Mouse (Mus musculus) testis, adult 2 months (tissue): ENCODE measurements at regions not wholly inside any gene's neighbourhood (a gene's known extent, or its start where the extent isn't known, plus 50 kb on each side); places are given as distances from the start of the nearest gene placed in this dataset.

ENCODE experiments used
- H3K27ac ChIP-seq: fragments of 200-500 bp; 2 replicates; pipeline ENCODE4 v1.5.1; 2012; ENCODE audit warnings: low read depth, low read length; ENCODE audit not compliant: control insufficient read depth, insufficient read depth
- H3K27me3 ChIP-seq: fragments of 200-500 bp; 2 replicates; pipeline ENCODE4 v1.6.1; 2012; ENCODE audit warnings: mild to moderate bottlenecking, low read length, moderate library complexity; ENCODE audit not compliant: control insufficient read depth, insufficient read depth
- H3K36me3 ChIP-seq: fragments of 200-500 bp; 2 replicates; pipeline ENCODE4 v1.6.1; 2012; ENCODE audit warnings: mild to moderate bottlenecking, low read length; ENCODE audit not compliant: control insufficient read depth, insufficient read depth
- H3K4me1 ChIP-seq: fragments of 200-500 bp; 2 replicates; pipeline ENCODE4 v1.6.1; 2012; ENCODE audit warnings: low read length; ENCODE audit not compliant: control insufficient read depth, insufficient read depth
- H3K4me3 ChIP-seq: fragments of 200-500 bp; 2 replicates; pipeline ENCODE4 v1.5.1; 2012; ENCODE audit warnings: low read depth, mild to moderate bottlenecking, low read length, moderate library complexity, mixed read lengths; ENCODE audit not compliant: control insufficient read depth
- CTCF ChIP-seq: fragments of 200-500 bp; IDR thresholded peaks from 2 replicates; pipeline ENCODE4 v1.5.1; 2012; ENCODE audit warnings: low read depth, mild to moderate bottlenecking, inconsistent platforms, low read length, moderate library complexity; ENCODE audit not compliant: control insufficient read depth, insufficient read depth, insufficient replicate concordance
- POLR2A ChIP-seq: fragments of 200-500 bp; IDR thresholded peaks from 2 replicates; pipeline ENCODE4 v1.6.1; 2012; ENCODE audit warnings: low read depth, mild to moderate bottlenecking, inconsistent platforms, low read length, moderate library complexity; ENCODE audit not compliant: control insufficient read depth

DNA sequence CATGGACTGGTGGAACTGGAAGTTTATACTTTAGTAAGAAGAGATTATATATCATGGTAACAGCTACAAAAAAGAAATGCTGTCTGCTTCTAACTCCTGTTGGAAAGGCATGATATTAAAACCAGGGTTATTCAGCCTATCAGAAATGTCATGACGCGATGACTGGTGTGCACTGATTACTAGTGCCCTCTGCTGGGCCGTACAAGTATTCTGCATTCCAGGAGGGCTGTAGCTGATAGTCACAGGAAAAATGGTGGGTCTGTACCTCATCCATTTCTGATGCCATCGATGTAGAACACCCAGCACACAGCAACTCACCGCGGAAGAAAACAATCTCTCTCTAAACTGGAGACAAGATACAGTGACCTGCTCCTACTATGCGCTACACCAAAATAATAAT is 246.4 kb downstream of the Ptbp2 start:
- Histone ChIP-seq H3K27ac (no peak overlapping the region), H3K4me1 (no peaks in the 10 kb centered on the region), H3K4me3 (no peak overlapping the region), H3K36me3 (no peaks in the 10 kb centered on the region), H3K27me3 (no peaks in the 10 kb centered on the region)
- TF ChIP-seq CTCF, result no peak
- no peak for TF ChIP-seq POLR2A

DNA sequence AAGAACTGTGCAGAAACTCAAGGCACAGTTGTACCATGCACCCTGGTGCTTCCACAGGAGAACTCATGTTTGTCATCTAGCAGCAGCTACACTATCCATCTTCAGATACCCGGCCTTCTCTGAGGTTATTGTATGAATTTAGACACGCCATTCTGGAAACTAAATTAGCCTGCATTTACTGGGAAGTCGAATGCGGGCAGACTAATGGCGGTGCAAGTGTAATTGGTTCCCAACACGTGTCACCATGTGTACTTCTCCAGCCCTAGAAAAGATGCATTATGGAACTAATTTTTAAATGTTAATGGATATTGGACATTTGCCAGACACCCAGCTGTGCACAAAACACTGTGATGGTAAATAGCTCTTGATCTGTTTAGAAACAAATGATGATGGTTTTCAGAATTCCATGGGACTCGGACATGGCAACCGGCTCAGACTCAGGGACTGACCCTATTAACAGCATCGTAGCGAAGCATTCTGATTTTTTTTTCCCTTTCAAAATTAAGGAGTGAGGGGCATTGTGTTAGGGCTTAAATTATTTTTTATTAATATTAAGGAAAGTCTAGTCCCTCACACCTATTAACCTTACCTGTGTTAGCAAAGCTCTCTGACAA is 259.6 kb downstream of the Ptbp2 start:
- TF ChIP-seq POLR2A (no peak), CTCF (no peak)
- Histone ChIP-seq H3K36me3 (no peaks in the 10 kb centered on the region), H3K4me3 (no peak overlapping the region), H3K27ac (no peak overlapping the region), H3K4me1 (no peaks in the 10 kb centered on the region), H3K27me3 (no peaks in the 10 kb centered on the region)

- no peak for TF ChIP-seq POLR2A
- TF ChIP-seq CTCF, result no peak
- no peak overlapping the region for H3K27ac ChIP-seq
- H3K27me3 ChIP-seq, result no peaks in the 10 kb centered on the region
- no peaks in the 10 kb centered on the region for H3K4me1 ChIP-seq
- H3K36me3 ChIP-seq, result no peaks in the 10 kb centered on the region
- H3K4me3 ChIP-seq, result no peak overlapping the region
These were observed 271.7 kb downstream of the Ptbp2 start for GRCm38 (mm10) chr3:119512596-119512995.

- Histone ChIP-seq H3K4me3 (no peak overlapping the region), H3K27me3 (no peaks in the 10 kb centered on the region), H3K36me3 (no peaks in the 10 kb centered on the region), H3K27ac (no peak overlapping the region), H3K4me1 (no peaks in the 10 kb centered on the region)
- TF ChIP-seq CTCF, result no peak
- TF ChIP-seq POLR2A, result no peak
These were observed 275.1 kb downstream of the Ptbp2 start for GRCm38 (mm10) chr3:119509132-119509531.

DNA sequence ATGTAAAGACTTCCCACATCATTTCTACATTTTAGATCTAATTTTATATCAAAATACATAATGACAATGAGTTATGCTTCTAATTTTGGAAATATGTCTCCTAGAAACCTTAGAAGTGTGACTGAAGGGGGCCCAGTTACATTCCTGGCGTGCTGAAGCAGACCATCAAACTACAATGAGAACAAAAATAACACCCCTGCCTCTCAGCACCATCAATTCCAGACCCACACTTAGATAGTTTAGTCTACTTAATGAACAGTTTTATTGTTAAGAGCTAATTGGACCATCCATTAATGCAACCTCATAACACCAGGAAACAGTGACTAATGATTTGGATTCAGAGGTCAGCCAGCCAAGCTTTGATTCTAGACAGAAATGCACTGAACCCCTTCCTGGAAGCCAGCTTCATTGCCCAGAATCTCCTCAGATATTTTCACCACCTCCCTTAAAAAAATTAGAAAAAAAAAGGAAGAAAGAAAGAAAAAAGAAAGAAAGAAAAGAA is 280.7 kb downstream of the Ptbp2 start:
- H3K27me3 ChIP-seq, result no peaks in the 10 kb centered on the region
- peaks cover 2% of the 10 kb centered on the region; the same call in 1 of the 2 replicates for H3K4me1 ChIP-seq
- H3K4me3 ChIP-seq, result no peak overlapping the region
- TF ChIP-seq POLR2A (no peak), CTCF (no peak)
- H3K27ac ChIP-seq, result no peak overlapping the region
- H3K36me3 ChIP-seq, result no peaks in the 10 kb centered on the region

- Histone ChIP-seq H3K4me1 (peaks cover 2% of the 10 kb centered on the region; the same call in 1 of the 2 replicates), H3K27me3 (no peaks in the 10 kb centered on the region), H3K36me3 (no peaks in the 10 kb centered on the region), H3K27ac (no peak overlapping the region), H3K4me3 (no peak overlapping the region; the same call in 1 of the 2 replicates)
- no peak for TF ChIP-seq CTCF
- no peak for TF ChIP-seq POLR2A
These were observed 285.6 kb downstream of the Ptbp2 start for GRCm38 (mm10) chr3:119498711-119499110.

GRCm38 (mm10) chr3:119497880-119498279 is 286.4 kb downstream of the Ptbp2 start:
- no peaks in the 10 kb centered on the region for H3K36me3 ChIP-seq
- no peak overlapping the region for H3K4me3 ChIP-seq
- TF ChIP-seq POLR2A (no peak), CTCF (no peak)
- H3K27me3 ChIP-seq, result no peaks in the 10 kb centered on the region
- no peak overlapping the region for H3K27ac ChIP-seq
- peaks cover 2% of the 10 kb centered on the region; the same call in 1 of the 2 replicates for H3K4me1 ChIP-seq
